Mouse (Mus musculus) cerebellum, adult 9-10 months (tissue): ENCODE data around the gene Aqp11.
A peak's percentile ranks its signal among the peaks of the same experiment; 100 is the strongest.

Experiments used
- DNase-seq: peaks from one replicate; pipeline ENCODE4 v3.0.0; 2022

Aqp11 gene

DNA sequence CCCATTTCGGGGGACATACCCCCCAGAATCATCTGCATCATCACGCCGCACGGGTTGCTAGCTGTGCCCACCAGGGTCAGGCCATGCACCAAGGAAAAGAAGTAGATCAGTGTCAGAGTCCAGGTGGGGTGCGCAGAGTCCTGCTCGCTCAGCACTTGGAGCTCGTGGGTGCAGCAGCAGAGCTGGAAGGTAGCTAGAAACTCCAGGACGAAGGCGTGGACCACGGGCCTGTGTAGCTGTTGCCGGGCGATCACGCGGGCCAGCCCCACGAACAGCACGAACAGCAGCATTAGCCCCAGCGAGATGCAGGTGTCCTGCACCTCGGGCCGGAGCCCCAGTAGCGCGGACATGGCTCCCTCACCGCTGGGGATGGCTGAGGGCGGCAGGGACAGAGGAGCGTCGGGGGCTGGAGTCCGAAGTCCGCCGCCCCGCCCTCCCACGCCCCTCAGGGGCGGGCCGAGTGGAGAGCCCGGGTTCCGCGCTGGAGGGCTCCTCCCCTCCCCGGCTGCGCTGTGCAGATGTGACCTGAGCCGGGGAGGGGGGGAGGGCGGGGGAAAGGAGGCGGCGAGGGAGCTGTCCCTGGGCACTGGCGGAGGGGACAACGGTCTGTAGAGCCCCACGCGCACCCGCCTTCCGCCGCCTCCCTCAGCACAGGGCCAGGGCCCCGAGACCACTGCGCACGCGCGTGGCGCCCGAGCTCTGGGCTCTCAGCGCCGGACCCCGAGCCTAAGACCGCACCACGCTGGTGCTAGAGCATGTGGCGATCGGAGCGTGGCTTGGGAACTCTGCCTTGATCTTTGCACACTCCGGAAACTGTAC is at the start of gene Aqp11:
Gene Aqp11, minus strand, starts transcription at position 652 of the 819 bp plus-strand sequence.
- peak; percentile 77 for DNase-seq

DNA sequence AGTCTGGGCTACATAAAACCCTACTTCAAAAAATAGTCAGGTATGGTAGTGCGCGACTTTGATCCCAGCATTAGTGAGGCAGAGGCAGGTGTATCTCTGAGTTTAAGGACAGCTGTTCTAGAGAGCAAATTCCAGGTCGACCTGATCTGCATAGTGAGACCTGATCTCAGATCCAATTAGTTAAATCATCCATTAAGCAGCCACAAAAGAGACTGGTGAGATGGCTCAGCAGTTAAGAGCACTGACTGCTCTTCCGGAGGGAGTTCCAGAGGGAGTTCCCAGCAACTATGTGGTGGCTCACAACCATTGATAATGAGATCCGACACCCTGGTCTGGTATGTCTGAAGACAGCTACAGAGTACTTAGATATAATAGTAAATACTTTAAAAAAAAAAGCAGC is 45.4 kb upstream of the Aqp11 start:
- DNase-seq, result no peak

DNA sequence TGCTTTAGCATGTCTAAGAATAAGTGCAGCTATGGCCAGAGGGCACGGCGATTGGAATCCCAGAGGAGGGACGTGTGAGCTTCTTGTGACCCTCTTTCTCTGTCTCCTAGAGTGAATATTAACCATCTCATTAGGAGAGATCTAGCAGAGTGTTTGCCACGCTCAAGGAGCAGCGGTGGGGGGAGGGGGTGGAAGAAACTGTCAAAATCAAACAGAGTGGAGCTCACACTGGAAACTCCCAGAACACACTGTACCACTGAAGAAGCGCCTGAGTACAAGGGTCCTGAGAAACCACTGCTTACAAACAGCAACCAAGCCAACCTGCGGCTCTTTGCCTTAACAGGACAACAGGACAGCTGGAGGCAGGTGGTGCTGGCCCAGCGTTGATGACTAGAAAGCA is 43.4 kb upstream of the Aqp11 start:
- DNase-seq, result no peak

DNA sequence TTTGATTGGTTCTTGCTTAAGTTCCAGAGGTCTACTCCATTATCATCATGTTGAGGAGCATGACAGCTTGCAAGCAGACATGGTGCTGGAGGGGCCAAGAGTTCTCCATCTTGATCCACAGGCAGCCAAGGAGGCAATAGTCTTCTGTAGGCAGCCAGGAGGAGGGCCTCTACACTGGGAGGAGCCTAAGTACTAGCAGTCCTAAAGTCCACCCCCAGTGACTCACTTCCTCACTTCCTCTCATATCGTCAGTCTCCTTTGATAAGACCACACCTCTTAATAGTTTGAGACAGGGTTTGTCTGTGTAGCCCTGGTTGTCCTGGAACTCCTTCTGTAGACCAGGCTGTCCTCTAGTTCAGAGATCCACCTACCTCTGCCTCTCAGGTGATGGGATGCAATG is 42.7 kb upstream of the Aqp11 start:
- no peak for DNase-seq

DNA sequence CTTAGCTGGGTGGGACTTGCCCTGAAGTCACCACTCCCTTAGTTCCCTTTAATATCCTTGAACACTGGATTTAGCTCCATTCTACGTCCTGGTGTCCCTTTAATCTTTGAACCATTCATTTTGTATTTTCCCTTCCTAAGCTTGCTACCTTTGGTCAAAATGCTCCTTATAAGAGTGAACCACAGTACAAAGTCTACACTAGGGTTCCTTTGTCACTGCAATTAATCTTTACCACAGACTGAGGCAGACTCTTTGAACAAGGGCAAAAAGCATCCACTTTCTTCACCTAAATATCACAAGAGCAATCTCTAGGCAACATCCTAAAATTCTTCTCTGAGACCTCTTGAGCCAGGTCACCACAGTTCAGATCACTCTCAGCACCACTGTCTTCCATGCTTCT is 42.1 kb upstream of the Aqp11 start:
- no peak for DNase-seq

DNA sequence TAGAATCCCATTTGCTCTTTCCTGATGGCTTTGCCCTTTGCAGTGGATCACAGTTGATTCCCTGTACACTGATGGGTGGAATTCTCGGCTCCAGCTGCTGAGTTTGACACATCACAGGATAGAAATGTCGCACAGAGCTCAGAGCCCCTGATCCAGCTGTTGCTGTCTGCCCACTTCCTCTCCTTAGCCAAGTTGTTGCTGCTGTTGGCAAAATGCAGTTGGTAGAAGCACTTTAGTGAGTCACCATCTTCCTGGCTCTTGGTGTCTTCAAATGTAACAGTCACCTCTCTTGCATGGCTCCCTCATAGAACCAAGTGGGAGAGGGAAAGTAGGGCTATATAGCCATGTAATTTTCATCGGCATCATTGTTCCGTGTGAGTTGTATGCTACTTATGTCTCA is 39.1 kb upstream of the Aqp11 start:
- no peak for DNase-seq

DNA sequence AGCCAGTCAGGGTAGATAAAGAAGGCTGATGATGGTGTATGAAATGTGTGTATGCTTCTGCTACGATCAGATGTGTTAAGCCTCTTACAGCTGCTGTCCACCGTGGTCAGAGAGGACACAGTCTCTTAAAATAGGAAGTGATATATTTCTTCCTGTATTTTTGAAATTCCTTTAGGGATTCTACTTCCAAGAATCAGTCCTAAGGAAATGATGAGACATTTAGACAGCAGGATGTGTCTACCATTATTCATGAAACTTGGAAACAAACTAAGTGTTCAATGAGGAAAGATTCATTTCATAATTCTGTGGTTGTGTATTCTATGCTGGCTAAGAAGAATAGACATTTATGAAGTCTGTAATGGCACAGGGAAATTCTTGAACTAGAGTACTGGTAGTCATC is 37.8 kb upstream of the Aqp11 start:
- DNase-seq, result no peak

DNA sequence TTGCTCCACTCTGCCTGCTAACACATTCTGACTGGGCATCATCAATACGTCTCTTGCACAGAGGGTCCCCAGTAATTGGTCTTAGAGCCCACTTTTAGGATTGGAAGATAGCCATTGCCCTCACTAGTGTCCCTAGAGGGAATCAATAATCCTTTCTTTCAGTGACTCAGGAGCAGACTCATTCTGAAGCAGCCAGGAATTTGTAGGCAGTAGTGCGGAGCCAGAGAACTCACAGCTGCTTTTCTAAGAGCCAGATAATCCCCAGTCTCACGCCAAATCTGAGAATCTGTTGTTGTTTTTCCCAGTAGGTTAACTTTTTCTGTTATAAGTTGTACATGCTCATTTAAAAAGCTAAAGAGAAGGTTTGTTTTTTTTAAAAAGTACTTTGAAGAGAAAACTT is 37.3 kb upstream of the Aqp11 start:
- DNase-seq, result no peak

DNA sequence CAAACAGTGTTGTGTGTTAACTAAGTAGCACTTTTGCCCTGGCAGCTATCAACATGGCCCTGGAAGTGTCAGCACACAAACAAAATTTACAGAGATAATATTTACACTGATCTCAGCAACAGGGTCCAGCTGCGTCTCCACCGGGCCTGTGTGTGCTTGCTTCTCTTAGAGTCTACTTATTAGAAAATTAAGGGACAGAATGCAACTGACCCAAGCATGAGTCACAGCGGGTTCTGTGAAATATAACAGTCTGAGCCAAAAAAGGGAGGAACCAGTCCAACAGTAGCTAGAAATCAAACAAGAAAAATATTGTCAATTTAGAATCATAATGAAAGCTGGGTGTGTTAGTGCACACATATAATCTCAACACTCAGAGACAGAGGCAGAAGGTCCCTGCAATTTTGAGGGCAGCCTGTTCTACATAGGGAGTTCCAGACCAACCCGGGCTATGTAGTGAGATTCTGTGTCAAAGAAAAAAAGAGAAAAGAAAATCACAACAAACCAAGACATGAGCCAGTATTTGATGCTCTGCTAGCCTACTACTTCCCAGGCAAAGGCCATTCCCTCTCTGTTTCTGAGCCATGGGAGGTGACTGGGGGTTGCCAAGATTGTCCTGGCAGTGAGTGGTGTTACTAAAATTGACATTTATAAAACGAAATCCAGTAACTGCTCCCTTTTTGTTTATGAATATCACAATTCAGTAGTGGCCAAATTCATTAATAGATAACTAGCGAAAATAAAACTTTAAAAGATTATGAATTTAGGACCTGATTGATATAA is 32.9 kb upstream of the Aqp11 start:
- DNase-seq, result peak; percentile 52

DNA sequence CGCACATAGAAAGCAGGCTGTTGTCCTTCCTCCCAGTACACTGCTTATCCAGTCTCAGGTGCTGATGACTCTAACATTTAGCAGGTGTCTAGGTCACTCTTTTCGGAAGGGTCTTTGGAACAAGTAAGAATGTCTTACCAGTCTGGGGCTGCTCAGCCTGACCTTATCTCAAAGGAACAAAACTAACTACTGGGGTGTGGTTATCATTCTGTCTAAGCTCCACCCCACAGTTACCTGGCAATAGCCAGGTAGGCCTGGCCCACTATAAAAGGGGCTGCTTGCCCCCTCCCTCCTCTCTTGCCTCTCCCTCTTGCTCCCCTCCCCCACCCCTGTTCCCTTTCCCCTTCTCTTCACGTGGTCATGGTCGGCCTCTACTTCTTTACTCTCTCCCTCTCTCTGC is 30.9 kb upstream of the Aqp11 start:
- DNase-seq, result no peak

DNA sequence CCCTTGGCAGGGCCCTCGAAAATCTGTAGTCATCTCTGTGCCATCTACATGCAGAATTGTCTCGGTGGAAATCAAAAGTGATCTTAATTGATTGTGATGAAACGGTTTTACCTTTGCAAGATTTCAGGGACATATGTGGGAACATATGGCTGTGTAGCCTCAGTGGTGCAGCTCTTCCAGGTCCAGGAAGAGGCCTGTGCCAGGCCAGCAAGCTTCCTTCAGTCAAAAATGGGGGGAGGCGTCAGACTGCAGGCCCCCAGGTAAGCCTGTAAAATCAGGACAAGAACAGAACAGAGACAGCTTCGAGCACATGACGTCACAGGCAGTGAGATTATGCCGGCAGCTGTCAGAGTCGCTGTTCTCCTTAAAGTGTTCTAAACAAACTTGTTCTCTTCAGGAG is 29.8 kb upstream of the Aqp11 start:
- DNase-seq, result peak; percentile 62

DNA sequence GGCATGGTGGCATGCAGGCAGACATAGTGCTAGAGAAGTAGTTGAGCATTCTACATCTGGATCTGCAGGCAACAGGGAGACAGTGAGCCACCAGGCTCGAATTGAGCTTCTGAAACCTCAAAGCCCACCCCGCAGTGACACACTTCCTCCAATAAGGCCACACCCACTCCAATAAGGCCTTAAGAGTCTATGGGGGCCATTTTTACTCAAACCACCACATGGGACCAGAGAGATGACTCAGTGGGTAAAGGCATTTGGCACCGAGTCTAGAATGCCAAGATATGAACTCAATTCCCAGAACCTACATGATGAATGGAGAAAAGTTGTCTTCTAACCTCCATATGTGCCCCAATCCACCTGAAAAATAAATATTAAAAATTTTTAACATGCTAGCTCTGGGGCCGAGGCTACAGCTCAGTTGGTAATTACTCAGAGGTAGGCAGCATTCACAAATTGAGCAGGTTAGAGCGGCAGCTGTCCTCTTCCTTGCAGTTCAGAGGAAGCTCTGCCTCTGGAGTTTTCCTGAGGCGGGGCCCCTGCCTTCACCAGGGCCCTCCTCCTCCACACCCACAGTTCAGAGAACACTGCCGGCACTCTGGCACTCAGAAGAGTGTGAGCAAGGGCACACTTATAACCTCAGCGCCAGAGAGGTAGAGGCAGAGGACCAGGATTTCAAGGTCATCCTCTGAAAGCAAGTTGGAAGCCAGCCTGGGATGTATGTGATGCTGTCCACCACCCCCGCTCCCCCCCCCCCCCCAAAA is 28.5 kb upstream of the Aqp11 start:
- no peak for DNase-seq

DNA sequence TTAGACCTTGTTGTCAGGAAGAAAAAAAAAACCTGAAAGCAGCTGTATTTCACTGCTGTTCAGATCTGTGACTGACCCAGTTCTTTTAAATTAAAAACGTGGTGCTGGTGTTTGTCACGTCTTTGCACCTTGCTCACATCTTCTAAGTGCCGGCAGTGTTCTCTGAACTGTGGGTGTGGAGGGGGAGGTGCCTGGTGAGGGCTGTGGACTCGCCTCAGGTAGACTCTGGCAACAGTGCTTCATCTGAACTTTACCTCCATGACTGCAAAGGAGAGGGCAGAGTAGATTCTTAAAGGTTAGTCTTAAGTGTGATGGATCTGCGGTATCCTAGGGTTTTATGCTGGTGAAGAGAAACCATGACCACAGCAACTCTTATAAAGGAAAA is 27.9 kb upstream of the Aqp11 start:
- no peak for DNase-seq

DNA sequence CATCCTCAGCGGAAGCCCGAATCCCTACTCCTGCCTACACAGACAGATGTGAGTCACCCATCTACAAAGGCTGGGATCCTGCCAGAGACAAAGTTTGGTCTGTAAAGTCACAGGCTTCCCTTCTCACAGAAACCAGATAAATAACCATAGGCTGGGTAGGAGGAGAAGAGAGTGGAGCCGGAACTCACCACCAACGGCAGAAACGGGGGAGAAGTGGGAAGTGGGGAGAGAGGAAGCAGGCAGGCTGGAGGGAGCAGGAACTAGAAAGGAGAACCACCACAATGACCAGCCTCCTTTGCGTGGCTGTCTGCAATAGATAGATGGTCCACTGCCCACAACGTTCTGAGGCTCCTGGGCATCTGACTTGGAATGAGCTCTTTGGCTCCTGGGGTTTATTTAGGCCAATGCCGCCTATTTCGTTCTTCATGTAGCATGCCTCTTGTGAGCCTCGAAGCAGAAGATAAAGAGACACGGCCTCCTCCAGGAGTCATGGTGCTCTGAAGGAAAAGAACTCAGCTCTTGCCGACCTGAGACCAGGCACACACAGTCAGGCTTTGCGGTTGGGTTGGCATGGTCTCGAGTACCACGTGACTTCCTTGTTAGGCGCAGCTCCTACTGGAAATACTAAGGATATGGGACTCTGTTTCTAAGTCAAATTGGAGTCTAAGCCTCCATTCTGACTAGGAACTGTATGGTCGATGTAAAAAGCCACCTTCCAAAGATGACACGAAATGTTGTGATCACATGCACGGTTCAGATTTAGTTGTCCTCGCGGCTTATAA is 27.3 kb upstream of the Aqp11 start:
- DNase-seq, result no peak

DNA sequence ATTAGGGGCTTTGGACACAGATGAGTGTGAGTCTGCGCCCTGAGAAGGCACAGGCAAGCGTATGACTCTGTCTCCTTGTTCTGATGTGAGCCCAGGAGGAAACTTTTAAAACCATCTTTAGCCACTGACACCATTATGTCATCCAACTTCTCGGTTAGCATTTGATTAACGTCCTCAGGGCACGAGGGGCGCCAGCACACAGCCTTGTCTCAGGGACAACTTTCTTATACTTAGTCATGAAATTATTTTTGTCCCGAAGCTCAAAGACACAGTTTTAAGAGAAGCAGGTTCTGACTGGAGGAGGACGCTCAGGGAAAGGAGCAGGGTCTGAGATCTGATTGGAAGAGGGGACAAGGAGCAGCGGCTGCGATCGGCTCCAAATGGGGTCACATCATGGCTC is 26.5 kb upstream of the Aqp11 start:
- no peak for DNase-seq

DNA sequence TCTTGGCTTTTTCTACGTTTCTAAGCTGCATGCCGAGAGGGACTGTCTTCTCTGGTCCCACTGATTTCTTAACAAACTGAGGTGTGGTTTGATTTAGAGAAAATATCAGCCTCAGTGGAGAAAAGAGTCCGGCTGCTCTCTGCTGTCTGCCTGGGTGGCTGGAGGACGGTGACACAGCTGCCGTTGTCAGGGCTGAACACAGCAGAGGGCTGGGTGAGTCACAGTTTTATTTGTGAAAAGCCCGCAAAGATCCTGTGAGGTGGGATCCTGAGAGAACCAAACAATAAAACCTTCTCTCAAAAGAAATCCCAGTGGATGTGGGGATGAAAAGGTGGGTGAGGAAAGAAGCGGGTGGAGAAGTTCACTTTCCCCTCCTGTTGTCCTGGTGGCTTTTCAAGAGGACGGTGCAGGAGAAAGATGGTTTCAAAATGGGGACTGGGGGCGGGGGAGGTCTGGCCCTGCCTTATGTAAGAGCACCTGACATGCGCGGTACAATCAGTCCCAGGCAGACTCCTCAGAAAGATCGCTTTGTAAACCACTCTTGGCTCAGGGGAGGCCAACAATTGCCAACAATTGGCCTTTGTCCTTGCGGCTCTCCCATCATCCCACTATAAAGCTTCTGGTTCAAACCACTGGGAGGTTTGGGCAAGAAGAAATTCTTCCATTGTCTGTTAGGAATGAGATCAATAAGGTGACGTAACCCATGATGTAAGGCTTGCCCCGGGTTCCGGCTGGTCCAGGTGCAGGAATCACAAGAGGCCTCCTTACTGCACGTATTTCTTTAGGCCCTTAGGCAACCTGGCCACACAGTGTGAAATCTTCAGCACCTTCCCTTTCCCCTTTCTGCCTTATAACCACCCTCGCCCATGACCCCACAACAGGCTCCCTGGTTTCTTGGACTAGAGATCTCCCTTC is 19.1 kb upstream of the Aqp11 start:
- DNase-seq, result peak; percentile 41

DNA sequence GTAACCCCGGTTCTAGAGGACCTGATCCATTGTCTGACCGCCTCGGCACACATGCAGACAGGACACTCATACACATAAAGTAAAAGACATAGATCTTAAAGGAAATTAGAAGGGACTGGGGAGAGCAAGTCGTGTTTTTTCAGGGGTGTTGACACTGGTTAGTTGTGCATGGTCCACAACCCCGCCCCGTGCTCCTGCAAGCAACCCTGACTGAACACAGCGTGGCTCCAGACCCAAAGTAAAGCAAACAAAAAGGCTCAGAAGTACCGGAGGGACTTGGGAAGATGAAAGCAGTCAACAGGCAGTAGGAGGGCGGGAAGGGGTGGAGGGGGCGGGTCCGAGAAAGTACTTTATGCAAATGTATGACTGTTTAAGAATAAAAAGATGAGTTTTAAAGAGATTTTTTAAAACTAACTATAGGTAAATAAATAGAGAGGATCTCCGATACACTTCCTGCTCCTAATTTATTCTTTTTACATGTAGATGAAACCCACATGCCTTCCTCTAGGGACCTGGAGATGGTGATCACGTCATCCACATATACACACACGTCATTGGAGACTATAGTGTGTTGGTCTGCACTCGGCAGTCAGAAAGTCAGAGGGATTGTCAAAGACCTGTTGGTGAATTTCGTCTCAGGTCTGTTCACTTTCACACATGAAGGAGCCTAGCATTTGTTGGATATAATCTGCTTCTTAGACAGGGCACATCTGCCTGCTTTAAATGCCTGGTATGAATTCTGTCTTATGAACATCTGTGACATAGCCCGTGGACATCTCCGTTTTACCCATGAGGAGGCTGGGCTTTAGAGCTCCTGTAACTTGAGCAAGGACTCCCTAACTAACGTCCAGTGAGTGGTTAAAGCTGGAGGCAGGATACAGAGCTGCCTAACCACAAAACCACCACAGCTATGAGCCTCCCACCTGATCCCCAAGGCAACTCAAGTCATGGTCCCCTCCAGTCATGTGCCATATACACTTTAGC is 11.4 kb upstream of the Aqp11 start:
- DNase-seq, result no peak

DNA sequence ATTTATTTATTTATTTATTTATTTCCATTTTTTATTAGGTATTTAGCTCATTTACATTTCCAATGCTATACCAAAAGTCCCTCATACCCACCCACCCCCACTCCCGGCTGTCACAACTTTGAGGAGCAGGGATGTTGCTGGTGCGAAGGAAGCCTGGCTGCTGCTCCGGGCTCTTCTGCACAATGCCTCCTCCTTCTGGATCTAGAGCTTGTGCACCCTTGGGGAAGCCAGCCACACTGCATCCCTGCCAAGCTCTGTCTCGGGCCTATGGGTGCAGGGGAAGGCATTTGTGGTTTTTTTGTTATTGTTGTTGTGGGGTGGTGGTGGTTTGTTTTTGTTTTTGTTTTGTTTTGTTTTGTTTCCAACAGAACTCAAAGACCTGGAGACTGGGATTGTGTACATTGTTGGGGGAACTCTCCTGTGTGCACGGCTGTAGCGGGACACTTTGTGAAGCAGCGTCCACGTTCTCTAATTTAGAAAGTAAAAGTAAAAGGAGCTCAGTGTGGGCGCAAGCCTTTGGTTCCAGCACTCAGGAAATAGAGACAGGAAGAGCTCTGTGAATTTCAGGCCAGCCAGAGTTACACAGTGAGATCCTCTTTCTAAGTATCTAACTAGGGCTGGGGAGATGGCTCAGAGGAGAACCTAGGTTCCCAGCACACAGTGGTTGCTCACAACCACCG is 10.6 kb upstream of the Aqp11 start:
- no peak for DNase-seq

DNA sequence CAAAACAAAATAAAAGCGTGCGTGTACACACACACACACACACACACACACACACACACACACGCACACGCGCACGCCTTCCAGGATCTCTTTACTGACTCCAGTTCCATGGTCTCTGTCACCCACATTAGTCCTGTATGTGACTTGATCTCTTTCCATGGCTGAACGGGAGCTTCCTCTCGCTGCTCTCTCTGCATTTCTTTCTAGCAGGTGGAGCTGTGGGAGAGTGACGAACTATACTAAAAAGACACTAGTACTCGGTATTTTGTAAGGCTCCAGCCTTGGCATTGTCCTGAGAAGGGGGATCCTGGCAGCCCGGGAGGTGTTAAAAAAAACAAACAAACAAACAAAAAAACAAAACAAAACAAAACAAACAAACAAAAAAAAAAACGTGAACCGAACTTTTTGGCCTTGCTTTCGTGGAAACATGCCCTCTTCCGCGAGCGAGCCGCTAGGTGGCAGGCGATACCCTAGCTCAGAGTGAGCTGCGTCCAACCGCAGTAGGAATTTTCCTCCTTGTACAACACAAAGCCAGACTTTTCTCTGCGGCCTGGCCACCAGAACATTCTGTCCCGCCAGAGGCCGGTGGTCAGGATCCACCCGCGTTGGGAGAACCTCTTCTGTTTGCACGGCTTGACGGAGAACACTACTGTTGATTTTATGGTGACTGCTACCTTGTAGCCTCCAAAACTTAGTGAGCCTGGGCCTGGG is 9.9 kb upstream of the Aqp11 start:
- peak; percentile 83 for DNase-seq
